Mouse (Mus musculus): ENCODE data around the gene Ube2q1.
A peak's percentile ranks its signal among the peaks of the same experiment; 100 is the strongest.

The Ube2q1 gene

DNA sequence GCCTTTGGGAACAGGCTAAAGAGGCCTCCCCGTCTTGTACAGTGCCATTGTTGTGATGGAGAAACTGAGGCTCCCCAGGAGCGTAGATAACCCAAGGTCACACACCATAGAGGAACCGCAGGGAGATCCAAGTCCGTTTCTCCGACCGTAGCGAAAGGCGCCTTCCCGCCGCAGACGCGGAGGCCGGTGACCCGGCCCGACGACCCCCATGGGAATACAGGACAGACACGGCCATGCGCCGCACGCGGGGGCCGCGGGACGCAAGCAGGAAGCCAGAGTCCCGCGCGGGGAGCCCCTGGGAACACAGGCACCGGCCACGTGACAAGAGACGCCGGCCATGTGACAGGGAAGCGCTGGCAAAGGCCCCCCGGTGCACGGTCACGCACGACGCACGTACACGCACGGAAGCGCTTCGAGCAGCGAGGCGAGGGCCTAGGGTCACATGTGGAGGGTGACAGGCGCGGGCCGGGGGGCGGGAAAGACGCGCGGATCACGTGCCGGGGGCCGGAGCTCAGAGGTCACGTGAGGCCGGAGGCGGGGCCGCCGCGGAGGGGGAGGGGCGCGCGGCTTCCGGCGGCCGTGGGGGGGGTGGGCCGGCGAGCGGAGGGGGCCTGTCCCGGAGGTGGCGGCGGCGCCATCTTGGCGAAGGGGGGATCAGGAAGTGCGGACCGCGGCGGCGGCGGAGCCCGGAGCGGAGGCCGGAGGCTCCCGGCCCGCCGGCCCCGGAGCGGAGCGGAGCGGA is at the start of gene Ube2q1:
Ube2q1 (plus strand) TSS at position 649 of the 742 bp plus-strand sequence.
- peak; percentile 95 to 99 for DNase-seq

DNA sequence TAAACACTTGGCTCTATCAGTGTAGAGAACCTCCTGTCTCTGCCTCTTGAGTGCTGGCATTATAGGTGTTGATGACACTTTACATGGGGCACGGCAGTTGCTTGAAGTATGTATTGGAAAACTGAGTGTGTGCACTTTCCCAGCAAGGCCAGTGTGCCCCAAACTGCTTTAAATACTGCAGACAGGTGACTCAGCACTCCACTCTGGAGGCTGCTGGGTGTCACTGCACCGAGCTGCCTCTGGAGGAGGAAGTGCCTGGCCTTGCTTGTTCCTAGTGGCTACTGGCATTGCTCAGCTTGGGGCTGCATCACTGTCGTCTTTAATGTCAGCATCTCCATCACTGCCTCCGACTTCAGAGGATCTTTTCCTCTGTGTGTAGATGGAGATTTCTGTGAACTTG is 46.4 kb upstream of the Ube2q1 start:
- peak; percentile 42 to 59 for DNase-seq

DNA sequence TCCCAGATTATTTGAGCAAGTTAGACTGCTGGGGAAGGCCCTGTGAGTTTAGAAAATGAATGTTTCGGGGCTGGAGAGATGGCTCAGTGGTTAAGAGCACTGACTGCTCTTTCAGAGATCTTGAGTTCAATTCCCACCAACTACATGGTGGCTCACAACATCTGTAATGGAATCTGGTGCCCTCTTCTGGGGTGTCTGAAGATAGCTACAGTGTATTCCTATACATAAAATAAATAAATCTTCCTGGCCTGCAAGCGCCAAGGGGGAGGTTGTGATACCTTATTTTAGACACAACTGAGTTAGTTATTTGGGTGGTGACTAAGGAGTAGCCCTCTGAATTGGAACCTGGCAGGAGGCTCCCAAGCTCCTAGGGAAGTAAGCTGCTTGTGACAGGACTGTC is 44.6 kb upstream of the Ube2q1 start:
- no peak for DNase-seq

DNA sequence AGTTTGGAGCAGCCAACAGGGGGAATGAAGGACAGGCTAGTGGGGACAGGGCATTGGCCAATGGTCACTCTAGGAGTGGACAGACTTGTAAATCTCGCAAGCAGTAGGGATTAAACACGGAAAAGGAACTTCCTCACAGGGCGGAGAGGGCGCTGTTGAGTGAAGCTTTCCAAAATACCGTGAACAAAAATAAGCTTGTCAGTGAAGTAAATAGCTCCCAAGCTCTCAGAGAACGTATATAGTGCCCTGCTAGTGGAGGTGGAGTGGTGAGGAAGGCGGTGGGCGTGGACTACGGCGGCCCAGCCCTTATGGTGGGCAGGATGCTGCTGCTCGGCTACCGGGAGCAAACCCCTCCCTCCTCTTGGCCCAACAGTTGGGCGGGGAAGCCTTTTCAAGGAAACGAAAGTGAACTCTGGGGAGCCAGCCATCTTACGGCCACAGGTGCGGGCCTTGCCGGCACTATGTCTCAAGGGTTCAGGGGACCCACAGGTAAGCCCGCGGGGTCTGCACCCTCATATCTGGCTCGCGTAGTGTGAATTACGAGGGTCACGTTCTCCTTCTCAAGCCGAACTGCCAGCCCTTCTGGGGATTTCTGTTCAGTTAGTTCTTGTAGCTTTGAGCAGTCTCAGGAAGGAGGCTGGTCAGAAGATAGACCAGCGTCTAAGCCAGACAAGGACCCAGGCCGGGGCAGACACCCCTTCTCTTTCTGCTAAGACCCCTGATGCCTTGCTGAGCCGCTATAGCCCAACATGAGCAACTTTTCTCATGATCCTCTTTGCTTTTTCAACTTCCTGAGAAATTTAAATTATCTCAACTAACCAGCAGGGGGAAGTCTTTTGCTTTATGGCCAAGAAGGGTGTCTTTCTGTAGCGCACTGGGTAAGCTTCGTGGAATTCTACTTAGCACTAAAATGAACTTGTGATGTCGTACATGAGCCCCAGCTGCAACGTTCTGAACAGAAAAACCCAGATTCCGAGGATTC is 42.8 kb upstream of the Ube2q1 start:
- peak; percentile 93 to 97 for DNase-seq

DNA sequence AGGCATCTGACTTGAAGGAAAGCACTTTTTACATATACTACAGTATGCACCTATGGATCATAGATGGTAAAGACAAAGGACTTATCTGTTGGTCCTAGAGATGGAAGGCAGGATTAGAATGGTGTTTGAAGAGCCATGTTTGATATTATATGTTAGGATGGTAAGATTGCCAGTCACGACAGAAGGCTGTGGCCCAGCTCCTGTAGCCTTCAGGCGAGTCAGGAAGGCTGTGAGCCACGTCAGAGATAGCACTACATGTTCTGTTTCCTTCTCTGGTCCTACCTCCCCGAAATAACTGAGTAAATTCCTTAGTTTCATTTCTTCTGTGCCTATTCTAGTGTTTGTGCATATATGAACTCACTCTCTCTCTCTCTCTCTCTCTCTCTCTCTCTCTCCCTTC is 41.3 kb upstream of the Ube2q1 start:
- no peak for DNase-seq

DNA sequence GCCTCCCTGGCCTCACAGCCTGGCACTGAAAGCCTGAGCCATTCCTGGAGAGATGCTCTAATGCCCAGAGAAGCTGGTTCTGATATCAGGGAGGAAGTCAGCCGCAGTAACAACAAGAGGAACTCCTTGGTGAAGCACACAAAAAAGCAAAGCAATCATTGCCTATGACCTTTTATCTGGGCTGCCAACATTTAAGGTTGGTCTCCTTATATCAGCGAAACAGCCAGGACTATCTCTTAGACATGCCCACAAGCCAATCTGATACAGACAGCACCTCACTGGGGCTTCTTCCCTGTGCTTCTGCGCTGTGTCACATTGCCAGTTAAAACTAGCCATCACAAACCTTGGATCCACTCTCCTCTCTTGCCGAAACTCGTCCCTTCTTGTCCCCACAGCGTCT is 34.9 kb upstream of the Ube2q1 start:
- DNase-seq = no peak

DNA sequence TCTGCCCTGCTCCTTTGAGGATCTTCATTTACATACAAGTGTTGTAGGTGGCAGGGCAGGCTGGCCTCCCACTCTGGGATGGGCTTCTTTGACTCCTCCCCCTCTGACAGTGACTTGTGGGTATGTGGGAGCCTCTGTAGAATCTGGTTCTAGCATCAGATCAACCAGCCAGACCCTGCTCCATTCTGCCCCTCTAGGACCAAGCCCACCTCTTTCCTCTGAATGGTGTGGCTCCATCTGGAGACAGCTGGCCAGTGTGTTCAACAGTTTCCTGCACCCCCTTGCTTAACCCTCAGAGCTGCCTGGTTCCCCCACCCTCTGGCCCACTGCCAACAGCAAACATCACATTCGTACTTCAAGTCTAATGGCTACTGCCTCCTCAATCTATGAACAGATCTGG is 21.1 kb upstream of the Ube2q1 start:
- peak; percentile 13 to 47 for DNase-seq

DNA sequence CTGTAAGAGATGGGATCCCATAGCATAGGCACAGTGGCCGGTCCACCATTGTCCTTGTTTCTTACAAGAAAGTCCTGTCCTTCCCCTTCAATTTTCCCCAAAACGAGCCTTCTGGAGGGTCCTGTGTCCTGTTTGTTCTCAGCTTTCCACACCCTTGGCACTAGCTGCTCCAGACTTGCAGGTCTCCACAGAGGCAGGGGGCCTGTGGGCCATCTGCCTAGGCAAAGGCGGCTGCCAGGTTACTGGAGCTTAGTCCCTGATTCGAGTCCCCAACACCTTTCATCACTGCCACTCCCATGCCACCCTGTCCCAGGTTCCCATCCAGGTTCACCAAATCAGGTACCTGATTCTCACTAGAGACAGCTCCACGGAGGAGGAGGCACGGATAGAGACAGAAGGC is 18.1 kb upstream of the Ube2q1 start:
- DNase-seq = no peak

DNA sequence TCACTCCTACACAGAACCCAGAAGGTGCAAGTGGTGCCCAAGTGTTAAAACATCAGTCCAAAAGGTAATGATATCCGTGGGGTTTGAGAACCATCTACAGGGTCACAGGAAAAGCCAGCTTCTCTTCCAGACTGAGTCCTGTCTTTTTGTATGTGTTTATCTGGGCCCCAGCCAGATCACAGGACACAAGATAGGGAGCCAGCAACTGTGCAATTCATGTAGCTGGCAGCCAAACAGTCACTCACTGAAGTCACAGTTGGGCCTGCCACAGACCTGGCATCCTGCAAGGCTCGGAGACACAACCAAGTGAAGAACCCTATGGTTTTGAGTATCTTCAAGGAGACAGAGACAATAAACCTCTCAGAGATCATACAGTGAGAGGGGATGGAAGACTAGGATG is 15.6 kb upstream of the Ube2q1 start:
- DNase-seq = no peak

DNA sequence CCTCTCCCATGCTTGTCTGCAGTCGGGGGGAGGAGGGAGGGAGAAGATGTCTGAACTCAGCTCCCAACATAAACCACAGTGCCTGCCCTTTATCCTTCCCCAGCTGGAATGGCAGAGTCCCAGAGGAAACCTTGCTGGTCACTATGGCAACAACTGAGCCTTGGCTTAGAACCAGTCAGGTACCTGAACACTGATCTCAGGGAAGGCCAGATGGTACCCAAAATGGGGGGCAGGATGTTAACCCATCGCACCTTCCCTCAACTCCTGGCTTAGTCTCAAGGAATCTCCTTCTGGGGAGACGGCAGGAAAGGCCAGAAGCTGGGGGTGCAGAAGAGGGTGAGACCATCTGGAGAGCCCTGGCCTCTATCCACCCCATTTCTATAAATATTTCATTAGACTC is 13.6 kb upstream of the Ube2q1 start:
- no peak for DNase-seq

DNA sequence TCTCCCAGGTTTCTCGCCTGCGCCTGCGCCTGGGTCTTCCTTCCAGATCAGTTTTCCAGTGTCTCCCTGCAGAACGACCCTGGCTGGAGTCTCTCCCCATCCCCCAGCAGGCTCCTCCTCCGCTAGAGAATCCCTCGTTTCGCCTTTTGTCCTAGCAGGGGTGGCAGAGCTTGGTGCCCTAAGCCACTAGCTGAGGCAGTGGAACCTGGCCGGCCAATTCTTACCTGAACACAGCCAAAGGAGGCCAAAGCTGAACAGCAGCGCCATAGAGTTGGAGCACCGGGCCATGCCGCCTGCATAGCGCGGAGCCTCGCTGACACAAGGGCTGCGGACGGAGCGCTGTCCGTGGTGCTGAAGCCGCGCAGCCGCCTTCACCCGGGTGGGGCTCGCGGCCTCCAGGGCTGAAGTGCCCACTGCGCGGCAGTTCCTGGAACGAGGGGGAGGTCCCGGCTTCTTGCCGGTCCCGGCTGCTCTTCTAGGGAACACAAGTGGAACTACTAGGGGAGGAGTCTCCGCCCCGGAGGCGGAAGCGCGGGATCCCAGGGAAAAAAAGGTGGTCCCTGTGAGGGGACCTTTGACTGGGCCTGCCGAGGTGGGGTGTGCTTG is 9.2 kb upstream of the Ube2q1 start, which contains the start of gene Chrnb2:
Chrnb2 (minus strand) TSS at position 514 of the 606 bp plus-strand sequence.
- DNase-seq = peak; percentile 82 to 86

DNA sequence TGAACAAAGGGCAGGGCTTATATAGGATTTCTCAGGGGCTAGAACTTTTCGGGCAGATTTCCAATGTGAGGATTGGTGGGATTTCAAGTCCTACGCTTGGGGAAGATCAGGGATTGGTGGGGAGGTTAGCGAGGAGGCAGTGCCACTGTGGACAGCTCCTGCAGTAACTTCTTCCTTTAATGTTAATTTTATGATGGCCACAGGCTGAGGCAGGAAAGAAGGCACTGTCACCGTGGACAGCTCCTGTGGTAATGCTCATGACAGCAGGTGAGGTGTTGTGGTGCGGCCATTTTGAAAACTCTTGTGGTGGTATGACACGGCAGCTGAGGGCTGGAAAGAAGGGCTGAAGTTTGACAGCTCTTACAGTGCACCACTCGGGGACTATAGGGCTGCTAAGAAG is 3.8 kb upstream of the Ube2q1 start:
- DNase-seq = no peak

DNA sequence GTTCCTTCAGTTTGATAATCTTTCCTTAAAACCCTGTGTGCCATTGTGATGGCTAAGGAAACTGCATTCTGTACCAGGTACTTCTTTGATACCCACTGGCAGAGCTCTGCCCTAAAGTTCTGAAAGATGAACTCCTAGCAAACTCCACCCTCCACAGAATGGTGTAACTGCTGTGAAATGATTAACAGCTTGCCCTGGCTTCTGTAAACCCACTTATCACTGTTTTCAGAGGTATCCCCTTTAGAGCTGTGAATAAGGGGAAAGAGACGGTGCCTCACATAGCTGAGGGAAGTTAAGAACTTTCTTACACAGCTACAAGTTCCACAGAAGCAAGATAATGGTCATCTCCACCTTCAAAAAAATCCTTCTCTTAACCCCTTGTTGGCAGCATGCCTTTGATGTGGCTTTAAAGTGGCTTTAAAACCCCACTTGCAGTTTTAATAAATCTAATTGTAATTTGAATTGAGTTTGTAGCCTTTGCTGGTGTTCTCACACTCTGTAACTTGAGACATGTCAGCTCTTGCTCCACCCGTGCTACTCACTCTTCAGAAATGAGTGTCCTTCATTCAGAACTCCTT is 2.9 kb upstream of the Ube2q1 start:
- no peak for DNase-seq

DNA sequence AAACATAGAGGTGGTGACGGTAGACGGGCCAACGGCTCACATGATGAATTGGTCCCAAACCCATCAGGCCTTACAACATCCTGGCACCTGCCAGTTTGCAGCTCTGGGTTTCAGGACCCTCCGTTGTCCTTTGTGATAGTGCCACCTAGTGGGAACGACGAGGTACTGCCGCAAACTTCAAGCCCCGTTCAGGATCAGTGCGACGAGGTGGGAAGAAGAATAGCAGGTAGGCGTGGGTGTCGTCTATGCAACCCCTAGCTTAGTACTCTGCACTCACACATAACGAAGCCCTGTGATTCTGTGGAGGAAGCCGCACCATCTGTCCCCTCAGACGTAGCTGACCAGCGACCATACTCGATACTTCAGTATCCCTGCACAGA is 838 bp upstream of the Ube2q1 start:
- DNase-seq = peak; percentile 82 to 87

DNA sequence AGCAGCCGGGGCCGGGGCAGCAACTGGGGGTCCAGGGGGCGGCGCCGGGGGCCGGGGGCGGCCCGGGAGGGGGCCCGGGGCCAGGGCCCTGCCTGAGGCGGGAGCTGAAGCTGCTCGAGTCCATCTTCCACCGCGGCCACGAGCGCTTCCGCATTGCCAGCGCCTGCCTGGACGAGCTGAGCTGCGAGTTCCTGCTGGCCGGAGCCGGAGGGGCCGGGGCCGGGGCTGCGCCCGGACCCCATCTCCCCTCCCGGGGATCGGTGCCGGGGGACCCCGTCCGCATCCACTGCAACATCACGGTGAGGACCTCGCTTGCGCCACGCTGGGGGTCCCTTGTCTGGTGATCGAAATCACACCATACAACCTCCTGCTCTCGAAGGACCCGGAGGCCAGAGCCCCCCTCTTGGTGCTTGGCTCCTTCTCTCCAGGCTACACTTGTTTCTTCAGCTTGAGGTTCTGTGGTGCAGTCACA is 360 bp downstream of the Ube2q1 start:
- DNase-seq = peak; percentile 25 to 72

DNA sequence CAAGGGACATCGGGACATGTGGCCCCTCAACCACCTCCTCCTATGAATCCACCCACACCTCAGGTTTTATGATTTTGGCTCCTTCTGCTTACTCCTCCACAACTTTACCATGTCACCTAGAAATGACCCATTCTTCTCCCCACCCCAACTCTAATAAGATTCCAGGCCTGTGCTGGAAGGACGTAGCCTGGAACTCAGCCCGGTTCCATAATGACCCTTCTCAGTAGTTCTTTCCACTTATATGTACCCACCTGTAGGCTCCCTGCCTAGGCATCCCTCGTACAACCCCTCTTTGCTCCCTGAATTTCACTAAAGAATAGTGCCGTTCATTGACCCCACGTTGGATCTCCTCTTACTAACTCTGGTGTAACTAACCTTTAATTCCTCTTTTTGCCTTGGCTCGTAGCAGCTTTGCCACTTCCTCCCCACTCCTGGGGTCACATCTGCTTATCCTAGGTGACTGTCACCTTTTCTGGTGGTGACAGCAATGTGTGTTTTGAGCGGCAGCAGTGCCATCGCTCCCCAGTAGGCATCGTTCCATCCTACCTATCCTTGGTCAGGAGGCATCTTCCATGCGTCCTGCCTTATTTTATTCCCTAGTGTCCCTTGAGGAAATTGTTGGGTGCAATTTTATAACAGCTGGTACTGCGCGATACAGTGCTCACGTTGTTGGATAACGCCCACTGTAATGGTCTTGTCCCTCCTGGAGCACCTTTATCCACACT is 982 bp downstream of the Ube2q1 start:
- peak in 1 of 2 experiments; percentile 33 for DNase-seq

DNA sequence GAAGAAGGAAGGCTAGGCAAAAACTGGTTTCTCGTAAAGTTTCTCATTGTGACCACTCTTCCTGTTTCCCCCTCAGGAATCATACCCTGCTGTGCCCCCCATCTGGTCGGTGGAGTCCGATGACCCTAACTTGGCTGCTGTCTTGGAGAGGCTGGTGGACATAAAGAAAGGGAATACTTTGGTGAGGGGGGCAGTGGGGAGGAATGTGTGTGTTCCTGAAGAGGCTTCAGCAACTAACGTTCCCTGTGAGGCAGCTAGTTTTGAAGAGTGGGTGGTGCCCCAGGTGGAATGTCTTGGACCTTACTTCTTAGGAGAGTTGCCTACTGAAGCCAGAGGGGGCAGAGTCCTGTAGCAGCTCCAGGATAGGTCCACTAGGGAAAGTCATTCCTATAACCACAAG is 2.6 kb downstream of the Ube2q1 start:
- no peak for DNase-seq

DNA sequence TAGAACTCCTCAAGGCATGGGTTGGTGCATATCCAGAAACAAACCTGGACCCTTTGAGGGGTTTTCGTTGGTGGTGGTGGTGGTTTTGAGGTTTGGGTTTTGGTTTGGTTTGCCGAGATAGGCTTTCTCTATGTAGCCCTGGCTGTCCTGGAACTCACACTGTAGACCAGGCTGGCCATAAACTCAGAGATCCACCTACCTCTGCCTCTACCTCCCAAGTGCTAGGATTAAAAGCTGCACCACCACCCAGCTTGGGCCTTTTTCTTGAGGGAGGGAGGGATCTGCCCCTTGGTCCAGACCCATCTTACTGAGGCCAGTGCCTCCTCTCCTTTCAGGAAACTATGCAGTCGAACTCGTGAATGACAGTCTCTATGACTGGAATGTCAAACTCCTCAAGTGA is 6.7 kb downstream of the Ube2q1 start:
- no peak for DNase-seq

DNA sequence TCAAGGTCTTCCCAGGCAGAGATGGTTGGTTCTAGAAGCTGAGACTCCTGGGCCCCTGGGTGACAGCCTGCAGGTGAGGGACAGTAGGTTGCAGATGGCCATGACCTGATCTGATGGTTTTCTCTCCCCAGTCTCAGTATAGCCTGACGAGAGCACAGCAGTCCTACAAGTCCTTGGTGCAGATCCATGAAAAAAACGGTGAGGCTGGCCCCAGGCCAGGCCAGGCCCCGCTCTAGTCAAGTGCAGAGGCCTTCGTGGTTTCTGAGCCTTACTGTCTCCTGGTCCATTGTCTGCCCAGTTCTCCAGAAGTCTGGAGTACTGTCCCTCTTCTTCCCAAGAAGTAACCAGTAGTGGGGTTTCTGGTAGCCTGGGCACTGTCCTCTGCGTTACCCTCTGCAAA is 8.2 kb downstream of the Ube2q1 start:
- no peak for DNase-seq

DNA sequence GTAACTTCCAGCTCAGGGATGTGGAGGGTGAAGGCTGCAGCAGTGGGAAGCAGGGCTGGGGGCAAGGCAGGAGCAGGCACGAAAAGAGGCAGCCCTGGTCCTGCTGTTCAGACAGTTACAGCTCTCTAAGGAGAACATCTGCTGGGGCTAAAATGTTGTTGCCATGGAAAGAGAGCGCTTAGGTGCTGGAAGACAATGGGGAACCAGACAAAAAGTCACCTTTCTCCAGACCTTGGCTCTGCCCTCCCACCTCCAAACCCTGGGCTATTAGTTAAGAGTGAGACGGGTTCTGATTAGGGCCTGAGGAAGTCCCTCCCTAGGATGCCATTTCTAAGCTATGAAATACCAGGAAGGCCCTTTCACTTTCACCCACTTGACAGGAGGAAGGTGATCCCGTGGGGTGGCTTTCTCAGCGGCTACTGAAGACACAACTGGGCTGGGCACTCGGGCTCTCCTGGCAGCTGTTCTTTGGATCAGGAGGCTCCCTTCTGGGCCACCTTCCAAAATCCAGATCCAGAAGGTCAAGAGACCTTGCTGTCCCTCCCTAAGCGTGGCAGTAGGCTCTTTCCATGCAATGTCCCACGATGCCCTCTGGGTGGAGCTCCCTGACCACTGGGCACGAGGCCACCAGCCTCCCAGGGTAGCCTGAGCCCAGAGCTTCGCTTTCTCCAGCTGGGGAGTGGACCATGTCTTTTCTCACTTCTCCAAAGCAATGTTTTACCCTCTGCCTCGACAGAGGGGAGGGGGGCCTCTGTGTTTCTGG is 11.8 kb downstream of the Ube2q1 start:
- peak; percentile 85 to 92 for DNase-seq

DNA sequence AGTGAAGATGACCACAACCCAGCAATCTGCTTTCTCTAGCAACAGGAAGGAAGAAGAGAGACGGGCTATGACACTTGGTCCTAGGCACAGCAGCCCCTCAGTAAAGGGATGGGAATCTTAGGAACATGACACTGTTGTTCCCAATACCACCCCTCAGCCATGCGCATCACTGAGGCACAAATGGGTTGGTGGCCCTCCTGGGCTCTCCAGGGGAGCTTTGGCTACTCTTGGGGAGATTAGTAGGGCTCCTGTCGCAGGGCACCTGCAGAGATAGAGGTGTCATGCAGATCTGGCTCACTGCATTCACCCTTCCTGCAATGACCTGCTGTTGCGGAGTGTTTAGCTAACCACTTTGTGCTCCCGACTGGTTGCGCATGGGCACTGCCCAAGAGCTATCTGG is 12.9 kb downstream of the Ube2q1 start:
- DNase-seq = no peak
